Mouse (Mus musculus) neural tube, embryonic 13.5 days (tissue): ENCODE results near the gene Fam129a. TPM values are rescaled to one million over a fixed set of nuclear protein-coding genes. Genes with fewer than 3 reads are reported as not detected.
A peak's percentile ranks its signal among the peaks of the same experiment; 100 is the strongest.

ENCODE experiments used
- ATAC-seq: fragments of 200-750 bp; cut with Nextera tagmentation; 2 replicates; pipeline ENCODE4 v1.8.0; 2017; ENCODE audit warnings: low read depth, mild to moderate bottlenecking, moderate TSS enrichment, moderate library complexity
- H3K27ac ChIP-seq: fragments of 300-500 bp; sonication (generic); replicated peaks from 2 replicates; pipeline ENCODE4 v1.5.1; 2015; ENCODE audit warnings: moderate library complexity, mild to moderate bottlenecking, inconsistent platforms
- H3K27me3 ChIP-seq: fragments of 300-500 bp; sonication (generic); 2 replicates; pipeline ENCODE4 v1.6.1; 2015; ENCODE audit warnings: mild to moderate bottlenecking, inconsistent platforms
- H3K36me3 ChIP-seq: fragments of 300-500 bp; sonication (generic); 2 replicates; pipeline ENCODE4 v1.6.1; 2015; ENCODE audit warnings: mild to moderate bottlenecking, inconsistent platforms
- H3K4me1 ChIP-seq: fragments of 300-500 bp; sonication (generic); replicated peaks from 2 replicates; pipeline ENCODE4 v1.6.1; 2015; ENCODE audit warnings: inconsistent platforms
- H3K4me2 ChIP-seq: fragments of 300-500 bp; sonication (generic); 2 replicates; pipeline ENCODE4 v1.6.1; 2015; ENCODE audit warnings: inconsistent platforms, mild to moderate bottlenecking, moderate library complexity
- H3K4me3 ChIP-seq: fragments of 300-500 bp; sonication (generic); 2 replicates; pipeline ENCODE4 v1.5.1; 2015; ENCODE audit warnings: mild to moderate bottlenecking, inconsistent platforms
- H3K9ac ChIP-seq: fragments of 300-500 bp; sonication (generic); 2 replicates; pipeline ENCODE4 v1.6.1; 2015; ENCODE audit warnings: moderate library complexity, mild to moderate bottlenecking, inconsistent platforms
- H3K9me3 ChIP-seq: fragments of 300-500 bp; sonication (generic); 2 replicates; pipeline ENCODE4 v1.6.1; 2016; ENCODE audit warnings: inconsistent platforms
- WGBS: fragments of 180-500 bp; shearing (Covaris S2); methylation state at CpG from one replicate; pipeline ENCODE4 v1.1.7; 2015; 5-methylcytosine and 5-hydroxymethylcytosine counted together
- polyA plus RNA-seq: library from polyadenylated mRNA; unstranded; fragments of >200 nt; fragmentation: Nextera tagmentation; extraction: Ambion mirVana; gene quantifications from 2 replicates; pipeline ENCODE4 v1.2.1, GENCODE M21; 2015

The Fam129a gene
- polyA plus RNA-seq, 1 experiment from 2014 or later = 5.9 TPM

DNA sequence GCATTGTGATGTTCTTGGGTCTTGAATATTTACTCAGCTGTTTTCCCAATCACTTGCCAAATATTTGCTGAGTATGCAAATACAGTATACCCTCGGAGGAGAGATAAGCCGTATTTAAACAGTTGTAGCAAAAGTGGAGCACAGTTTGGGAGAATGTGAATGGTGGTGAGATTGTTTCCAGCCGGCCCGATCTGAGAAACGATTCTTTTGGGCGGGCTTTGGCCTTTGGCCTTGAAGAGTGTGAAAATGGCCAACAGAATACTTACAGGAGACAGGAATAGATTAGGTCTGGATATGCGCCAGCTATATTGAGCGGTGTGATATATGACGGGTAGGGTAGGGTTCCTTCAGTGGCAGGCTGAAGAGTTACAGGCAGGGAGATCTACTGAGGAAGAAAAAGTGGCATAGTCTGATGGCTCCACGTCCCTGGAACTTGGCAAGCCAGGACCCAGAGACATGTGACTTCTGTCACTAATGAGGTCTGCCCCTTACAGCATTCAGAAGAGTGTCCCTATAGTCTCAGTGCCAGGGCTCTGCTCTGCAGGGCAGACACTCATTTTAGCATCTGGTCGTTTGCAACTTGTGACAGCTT lies 60.8 kb downstream of the Fam129a start:
- Histone ChIP-seq H3K4me2 (no peak overlapping the region), H3K27ac (no peak overlapping the region), H3K4me1 (peaks cover 34% of the 10 kb centered on the region), H3K4me3 (no peak overlapping the region), H3K36me3 (no peaks in the 10 kb centered on the region), H3K9ac (no peak overlapping the region), H3K27me3 (no peaks in the 10 kb centered on the region), H3K9me3 (no peaks in the 10 kb centered on the region)
- ATAC-seq = peak; percentile 44; the same call in 1 of the 2 replicates
- 63% methylated on average over 11 of the region's 11 CpGs for WGBS

- WGBS = 91% methylated on average over 7 of the region's 7 CpGs
- Histone ChIP-seq H3K36me3 (no peaks in the 10 kb centered on the region), H3K9me3 (no peaks in the 10 kb centered on the region), H3K4me2 (no peak overlapping the region), H3K4me3 (no peak overlapping the region), H3K27ac (no peak overlapping the region), H3K27me3 (no peaks in the 10 kb centered on the region), H3K4me1 (peaks cover 28% of the 10 kb centered on the region), H3K9ac (no peak overlapping the region)
- no peak for ATAC-seq
Observed at GRCm38 (mm10) chr1:151632567-151633356, 61.8 kb downstream of the Fam129a start.

DNA sequence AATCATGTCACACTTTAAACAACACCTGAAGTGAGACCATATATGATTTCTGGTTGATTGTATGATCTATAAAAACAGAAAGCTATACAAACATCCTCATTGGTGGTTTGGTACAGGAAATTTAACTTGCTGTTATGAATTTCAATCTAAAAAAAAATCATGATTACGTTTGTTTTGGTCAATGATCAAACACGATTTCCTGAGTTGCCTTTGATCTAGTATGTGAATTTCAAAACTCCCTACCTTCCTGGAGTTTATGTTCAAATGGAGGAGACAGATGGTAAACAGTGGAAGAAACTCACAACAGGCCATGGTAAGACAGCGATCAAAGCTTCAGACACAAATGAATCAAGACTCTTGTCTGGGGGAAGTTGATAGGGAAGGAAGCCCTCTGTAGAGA lies 65.7 kb downstream of the Fam129a start:
- no peaks in the 10 kb centered on the region for H3K36me3 ChIP-seq
- H3K27me3 ChIP-seq = no peaks in the 10 kb centered on the region
- H3K4me2 ChIP-seq = no peak overlapping the region
- no peak overlapping the region for H3K27ac ChIP-seq
- no peak for ATAC-seq
- WGBS = 92% methylated on average over 3 of the region's 3 CpGs
- H3K9me3 ChIP-seq = peaks cover 4% of the 10 kb centered on the region; the same call in 1 of the 2 replicates
- no peak overlapping the region for H3K4me3 ChIP-seq
- peaks cover 7% of the 10 kb centered on the region for H3K4me1 ChIP-seq
- H3K9ac ChIP-seq = no peak overlapping the region

DNA sequence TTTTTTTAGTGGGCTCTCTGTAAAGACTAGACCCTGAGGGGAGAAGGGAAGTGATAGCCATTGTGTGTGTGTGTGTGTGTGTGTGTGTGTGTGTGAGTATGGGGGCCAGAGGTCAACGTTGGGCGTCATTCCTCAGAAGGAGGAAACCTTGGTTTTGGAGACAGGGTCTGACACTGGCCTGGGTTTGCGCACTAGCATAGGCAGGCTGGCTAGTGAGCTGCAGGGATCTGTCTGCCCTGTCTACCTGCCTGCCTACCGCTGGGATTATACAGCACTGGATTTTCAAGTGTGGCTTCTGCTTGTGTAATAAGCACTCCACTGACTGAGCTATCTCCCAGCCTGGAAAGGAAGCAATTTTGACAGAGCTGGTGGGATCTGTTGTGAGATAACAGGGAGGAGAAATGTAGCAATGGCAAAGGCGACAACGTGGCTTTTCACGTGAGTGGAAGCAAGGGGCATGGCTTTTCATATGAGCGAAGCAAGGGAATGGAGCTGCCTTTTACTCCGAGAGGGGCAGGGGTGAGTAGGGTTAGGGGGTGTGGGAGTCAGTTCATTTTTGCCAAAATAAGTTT lies 66.5 kb downstream of the Fam129a start:
- no peak for ATAC-seq
- Histone ChIP-seq H3K36me3 (no peaks in the 10 kb centered on the region), H3K4me2 (no peak overlapping the region), H3K4me3 (no peak overlapping the region), H3K4me1 (no peaks in the 10 kb centered on the region; the same call in 1 of the 2 replicates), H3K9me3 (peaks cover 4% of the 10 kb centered on the region; the same call in 1 of the 2 replicates), H3K9ac (no peak overlapping the region), H3K27me3 (no peaks in the 10 kb centered on the region), H3K27ac (no peak overlapping the region)
- WGBS = 93% methylated on average over 9 of the region's 9 CpGs

DNA sequence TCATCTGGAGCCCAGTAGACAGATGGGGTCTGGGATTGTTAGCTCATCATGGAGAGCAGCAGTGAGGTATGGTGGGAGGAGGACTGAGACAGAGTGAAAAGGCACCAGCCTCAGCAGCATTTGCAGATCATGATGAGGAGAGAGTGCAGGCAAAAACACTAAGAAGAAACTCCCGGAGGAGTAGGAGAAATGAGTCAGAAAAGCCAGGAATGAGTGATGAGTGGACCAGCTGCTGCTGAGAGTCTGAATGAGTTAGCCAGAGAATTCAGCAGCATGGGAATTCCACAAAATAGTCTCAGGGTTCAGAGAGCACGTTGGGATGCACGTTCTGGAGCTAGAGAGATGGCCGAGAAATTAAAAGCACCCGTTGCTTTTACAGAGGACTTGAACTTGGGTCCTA lies 67.4 kb downstream of the Fam129a start:
- whole genome bisulfite sequencing = 87% methylated on average over 5 of the region's 5 CpGs
- no peak for ATAC-seq

DNA sequence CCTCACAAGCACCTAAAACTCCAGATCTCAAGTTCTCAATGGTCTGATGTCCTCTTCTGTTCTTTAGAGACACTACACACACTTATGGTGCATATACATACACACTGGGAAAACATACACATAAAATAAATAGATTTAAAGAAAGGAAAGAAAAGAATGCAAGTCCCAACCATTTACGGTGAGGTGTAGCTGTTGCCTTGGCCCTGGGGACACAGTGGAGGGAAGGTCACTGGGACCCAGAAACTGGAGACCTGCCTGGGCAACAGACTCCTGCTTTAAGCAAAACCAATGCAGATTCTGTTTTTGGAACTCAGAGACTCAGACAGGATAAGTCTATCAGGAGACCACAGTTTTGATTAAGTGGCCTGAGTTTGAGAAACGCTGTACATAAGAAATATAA lies 67.8 kb downstream of the Fam129a start:
- Histone ChIP-seq H3K27me3 (no peaks in the 10 kb centered on the region), H3K36me3 (no peaks in the 10 kb centered on the region), H3K9me3 (peaks cover 4% of the 10 kb centered on the region; the same call in 1 of the 2 replicates), H3K4me2 (no peak overlapping the region), H3K9ac (no peak overlapping the region), H3K27ac (no peak overlapping the region), H3K4me1 (no peaks in the 10 kb centered on the region; the same call in 1 of the 2 replicates), H3K4me3 (no peak overlapping the region)
- WGBS = 93% methylated on average over 2 of the region's 2 CpGs
- ATAC-seq = no peak

More for the DNA sequence above, 67.4 kb downstream of the Fam129a start:
- H3K4me2 ChIP-seq = no peak overlapping the region
- H3K9ac ChIP-seq = no peak overlapping the region
- H3K4me3 ChIP-seq = no peak overlapping the region
- no peaks in the 10 kb centered on the region for H3K36me3 ChIP-seq
- H3K4me1 ChIP-seq = no peaks in the 10 kb centered on the region; the same call in 1 of the 2 replicates
- no peak overlapping the region for H3K27ac ChIP-seq
- peaks cover 4% of the 10 kb centered on the region; the same call in 1 of the 2 replicates for H3K9me3 ChIP-seq
- H3K27me3 ChIP-seq = no peaks in the 10 kb centered on the region

DNA sequence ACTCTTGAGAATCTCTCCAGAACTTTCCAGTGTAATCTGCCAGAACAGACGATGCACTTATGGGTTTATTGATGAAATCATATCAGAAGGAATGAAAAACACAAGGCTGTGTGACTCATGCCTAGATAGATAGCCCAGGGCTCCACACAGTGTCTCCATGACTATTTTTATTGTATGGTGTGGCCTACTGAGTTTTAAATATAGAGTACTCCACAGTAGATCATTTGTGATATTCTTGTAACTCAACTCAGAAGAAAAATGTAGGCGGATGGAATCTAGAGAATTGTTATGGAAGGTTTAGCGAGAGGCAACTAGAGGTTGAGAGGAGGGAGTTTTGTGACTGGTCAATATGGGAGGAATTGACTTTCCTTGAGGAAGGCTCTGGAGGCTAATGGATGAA lies 75.4 kb downstream of the Fam129a start:
- Histone ChIP-seq H3K9ac (no peak overlapping the region), H3K9me3 (no peaks in the 10 kb centered on the region), H3K27ac (no peak overlapping the region), H3K36me3 (no peaks in the 10 kb centered on the region), H3K4me3 (no peak overlapping the region), H3K27me3 (no peaks in the 10 kb centered on the region), H3K4me1 (0 out of 2 replicates have a peak, but pooled peaks cover 3% of the 10 kb centered on the region), H3K4me2 (no peak overlapping the region)
- WGBS = 83% methylated on average over 3 of the region's 3 CpGs
- no peak for ATAC-seq

GRCm38 (mm10) chr1:151648099-151648498 lies 77.1 kb downstream of the Fam129a start:
- Histone ChIP-seq H3K4me1 (0 out of 2 replicates have a peak, but pooled peaks cover 3% of the 10 kb centered on the region), H3K27me3 (no peaks in the 10 kb centered on the region), H3K4me3 (no peak overlapping the region), H3K36me3 (no peaks in the 10 kb centered on the region), H3K4me2 (no peak overlapping the region), H3K9me3 (no peaks in the 10 kb centered on the region), H3K27ac (no peak overlapping the region), H3K9ac (no peak overlapping the region)
- WGBS = 92% methylated on average over 4 of the region's 4 CpGs
- ATAC-seq = no peak

- H3K27me3 ChIP-seq = no peaks in the 10 kb centered on the region
- no peak overlapping the region for H3K9ac ChIP-seq
- H3K36me3 ChIP-seq = no peaks in the 10 kb centered on the region
- ATAC-seq = no peak
- peaks cover 13% of the 10 kb centered on the region for H3K4me1 ChIP-seq
- no peaks in the 10 kb centered on the region for H3K9me3 ChIP-seq
- WGBS = 62% methylated on average over 7 of the region's 7 CpGs
- no peak overlapping the region for H3K4me2 ChIP-seq
- no peak overlapping the region for H3K27ac ChIP-seq
- no peak overlapping the region for H3K4me3 ChIP-seq
Observed at GRCm38 (mm10) chr1:151657042-151657605, 86.1 kb downstream of the Fam129a start.

- H3K9ac ChIP-seq = no peak overlapping the region
- no peaks in the 10 kb centered on the region for H3K27me3 ChIP-seq
- ATAC-seq = no peak
- WGBS = 82% methylated on average over 19 of the region's 19 CpGs
- H3K36me3 ChIP-seq = no peaks in the 10 kb centered on the region
- peaks cover 11% of the 10 kb centered on the region for H3K4me1 ChIP-seq
- no peak overlapping the region for H3K4me3 ChIP-seq
- H3K9me3 ChIP-seq = no peaks in the 10 kb centered on the region
- H3K4me2 ChIP-seq = no peak overlapping the region
- no peak overlapping the region; the same call in 1 of the 2 replicates for H3K27ac ChIP-seq
Observed at GRCm38 (mm10) chr1:151658291-151658830, 87.4 kb downstream of the Fam129a start.

- Histone ChIP-seq H3K4me3 (no peak overlapping the region), H3K36me3 (no peaks in the 10 kb centered on the region), H3K9ac (no peak overlapping the region), H3K4me1 (peaks cover 6% of the 10 kb centered on the region; the same call in 1 of the 2 replicates), H3K9me3 (no peaks in the 10 kb centered on the region), H3K27ac (no peak overlapping the region), H3K4me2 (no peak overlapping the region), H3K27me3 (no peaks in the 10 kb centered on the region)
- 77% methylated on average over 8 of the region's 8 CpGs for WGBS
- ATAC-seq = no peak
Observed at GRCm38 (mm10) chr1:151659636-151660035, 88.7 kb downstream of the Fam129a start.

DNA sequence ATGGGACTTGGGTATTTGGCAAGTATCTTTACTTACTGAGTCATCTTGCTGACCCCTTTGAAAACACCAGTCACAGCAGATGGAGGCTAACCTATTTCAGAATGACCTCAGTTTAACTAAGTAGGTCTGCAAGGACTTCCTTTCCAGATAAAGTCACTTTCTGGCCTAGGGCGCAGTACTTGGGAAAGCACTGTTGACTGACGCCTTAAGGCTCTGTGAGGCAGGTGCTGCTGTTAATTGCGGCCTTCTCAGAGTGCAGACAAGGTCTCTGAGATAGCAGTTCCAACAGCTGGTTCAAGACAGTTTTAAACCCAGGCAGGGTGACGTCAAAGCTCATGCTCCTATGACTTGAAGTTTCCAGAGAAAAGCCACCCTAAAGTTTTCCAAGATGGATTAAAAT lies 89.3 kb downstream of the Fam129a start:
- H3K4me2 ChIP-seq = no peak overlapping the region
- no peak overlapping the region for H3K4me3 ChIP-seq
- H3K9ac ChIP-seq = no peak overlapping the region
- no peaks in the 10 kb centered on the region for H3K36me3 ChIP-seq
- no peak for ATAC-seq
- H3K4me1 ChIP-seq = peaks cover 6% of the 10 kb centered on the region; the same call in 1 of the 2 replicates
- WGBS = 88% methylated on average over 4 of the region's 4 CpGs
- H3K27me3 ChIP-seq = no peaks in the 10 kb centered on the region
- H3K27ac ChIP-seq = no peak overlapping the region
- H3K9me3 ChIP-seq = no peaks in the 10 kb centered on the region
